Mouse (Mus musculus) adrenal gland, adult (tissue): ENCODE data around the gene Gbe1.

Experiments
- DNase-seq, 2 experiments: peaks; one replicate each; pipeline ENCODE4 v3.0.0; 2022 to 2023; ENCODE audit warnings: low spot score in 1 of 2; ENCODE audit not compliant: inconsistent age in 2 of 2

Gbe1 gene

GRCm38 (mm10) chr16:70313886-70314577 lies at the start of gene Gbe1:
TSS of gene Gbe1 (plus strand) at chr16:70313949.
- peak; percentile 96 to 98 for DNase-seq

- DNase-seq = peak in 1 of 2 experiments; percentile 15
Observed at GRCm38 (mm10) chr16:70310691-70311090, 3.1 kb upstream of the Gbe1 start.

GRCm38 (mm10) chr16:70313496-70313885 lies 258 bp upstream of the Gbe1 start:
- no peak for DNase-seq

DNA sequence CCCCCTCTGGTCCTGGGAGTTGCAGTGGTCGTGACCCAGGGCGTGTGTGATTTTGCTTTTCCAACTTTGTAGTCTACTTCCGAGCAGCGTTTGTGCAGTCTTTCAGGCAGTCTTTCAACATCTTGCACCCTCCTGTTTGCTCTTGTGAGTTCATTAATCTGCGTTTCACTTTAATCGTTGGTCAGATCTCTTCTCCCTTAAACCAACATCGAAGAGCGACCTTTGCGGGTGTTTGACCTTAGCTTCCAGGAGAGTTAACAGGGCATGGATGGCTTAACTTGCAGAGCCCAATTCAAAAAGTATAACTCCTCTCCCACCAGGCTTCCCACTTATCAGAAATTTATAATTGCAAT lies 805 bp downstream of the Gbe1 start:
- no peak for DNase-seq

DNA sequence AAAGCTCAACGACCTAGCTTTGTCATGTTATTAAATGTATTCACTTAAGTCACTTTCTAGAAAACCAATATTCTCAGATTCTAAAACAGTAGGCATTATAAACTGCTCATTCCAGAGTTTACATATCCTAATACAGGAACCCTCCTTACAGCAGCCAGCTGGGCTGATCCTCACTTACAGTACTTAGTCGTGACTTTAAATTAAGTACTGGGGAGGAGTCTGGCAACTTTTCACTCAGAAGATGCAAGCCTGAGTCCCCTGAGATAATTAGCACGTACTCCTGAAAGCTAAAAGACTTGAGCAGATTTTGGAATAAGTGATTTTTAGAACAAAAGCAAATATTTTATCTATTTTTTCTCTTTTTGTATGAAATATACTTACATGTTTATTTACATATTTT lies 1.5 kb downstream of the Gbe1 start:
- DNase-seq = no peak

- no peak for DNase-seq
Observed at GRCm38 (mm10) chr16:70315862-70316390, 2.2 kb downstream of the Gbe1 start.

- no peak for DNase-seq
Observed at GRCm38 (mm10) chr16:70319388-70319787, 5.6 kb downstream of the Gbe1 start.

GRCm38 (mm10) chr16:70320612-70321280 lies 7.0 kb downstream of the Gbe1 start:
- DNase-seq = peak in 1 of 2 experiments; percentile 42

GRCm38 (mm10) chr16:70326339-70326948 lies 12.7 kb downstream of the Gbe1 start:
- DNase-seq = no peak

- no peak for DNase-seq
Observed at GRCm38 (mm10) chr16:70328566-70328965, 14.8 kb downstream of the Gbe1 start.

DNA sequence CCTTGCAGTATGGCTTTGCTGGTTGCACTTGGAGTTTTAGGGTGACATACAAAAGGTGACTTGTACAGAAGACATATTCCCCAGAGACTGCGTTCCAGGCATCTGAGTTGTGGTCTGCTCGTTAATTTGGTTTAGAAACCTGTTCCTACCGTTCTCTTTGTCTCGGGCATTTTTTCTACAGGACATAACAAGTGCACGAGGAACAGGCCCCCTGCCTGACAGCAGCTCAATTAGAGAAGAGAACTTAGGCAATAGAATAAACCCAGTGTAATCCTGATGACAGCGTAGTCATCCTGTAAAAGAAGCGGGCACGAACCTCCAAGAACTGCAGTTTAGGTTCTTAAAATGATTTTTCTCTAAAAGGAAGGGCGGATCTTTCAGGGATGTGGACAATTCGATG lies 15.3 kb downstream of the Gbe1 start:
- no peak for DNase-seq

DNA sequence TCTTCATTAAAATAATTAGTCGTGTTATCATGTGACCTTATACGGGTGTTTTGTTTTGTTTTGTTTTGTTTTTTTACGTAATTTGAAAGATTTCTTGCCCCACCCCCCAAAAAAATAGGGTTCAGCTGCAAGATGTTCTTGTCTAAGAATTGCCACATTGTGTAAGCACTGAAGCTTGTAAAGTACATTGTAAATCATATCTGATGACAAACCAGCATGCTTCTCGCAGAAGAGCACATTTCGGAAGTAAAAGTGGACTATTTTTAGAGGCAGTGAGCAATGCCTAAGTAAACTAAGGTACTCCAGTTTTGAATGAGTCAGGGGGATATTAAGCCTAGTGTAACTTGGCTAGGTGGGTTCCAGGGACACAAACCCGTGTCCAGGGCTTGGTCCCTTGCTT lies 15.7 kb downstream of the Gbe1 start:
- DNase-seq = peak; percentile 15 to 77

GRCm38 (mm10) chr16:70330007-70330406 lies 16.3 kb downstream of the Gbe1 start:
- no peak for DNase-seq

DNA sequence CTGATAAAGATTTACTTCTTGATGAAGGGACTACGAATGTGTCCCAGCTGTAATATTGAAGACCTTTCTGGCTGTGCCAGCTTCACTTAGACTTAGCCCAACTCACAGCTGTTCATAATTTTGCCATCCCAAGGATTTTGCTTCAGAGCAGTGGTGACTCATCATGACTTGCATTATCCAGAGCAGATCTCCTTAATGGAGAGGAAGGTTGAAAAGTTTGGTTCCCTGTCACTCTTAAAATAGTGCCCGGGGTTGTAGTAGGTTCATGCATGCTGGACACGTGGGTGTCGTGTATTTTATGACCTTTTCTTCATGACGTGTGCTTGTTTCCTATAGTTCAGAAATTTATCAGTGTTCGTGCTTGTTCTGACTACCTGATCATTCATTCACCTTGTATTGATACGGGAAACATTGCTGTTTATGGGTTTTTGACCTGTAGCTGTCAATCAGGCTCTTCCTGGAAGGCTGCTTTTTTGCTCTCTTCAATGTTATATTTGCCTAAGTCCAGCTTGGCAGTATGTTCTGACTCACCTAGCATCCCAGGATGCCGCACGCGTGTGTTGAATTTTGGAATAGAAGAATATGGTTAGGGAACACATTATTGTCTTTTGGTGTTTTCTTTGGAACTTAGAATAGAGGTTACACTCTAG lies 17.0 kb downstream of the Gbe1 start:
- DNase-seq = peak; percentile 17 to 62

- no peak for DNase-seq
Observed at GRCm38 (mm10) chr16:70334812-70335211, 21.1 kb downstream of the Gbe1 start.

DNA sequence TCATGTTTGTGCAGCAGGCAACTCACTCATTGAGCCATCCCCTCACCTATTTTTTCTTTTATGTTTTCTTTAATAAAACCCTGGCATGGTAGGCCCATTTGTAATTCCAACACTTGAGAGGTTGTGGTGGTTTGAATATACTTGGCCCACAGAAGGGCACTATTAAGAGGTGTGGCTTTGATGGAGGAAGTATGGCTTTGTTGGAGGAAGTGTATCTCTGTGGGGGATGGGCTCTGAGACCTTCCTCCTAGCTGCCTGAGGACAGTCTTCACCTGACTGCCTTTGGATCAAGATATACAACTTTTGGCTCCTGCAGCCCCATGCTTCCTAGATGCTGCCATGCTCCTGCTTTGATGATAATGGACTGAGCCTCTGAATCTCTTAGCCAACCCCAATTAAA lies 21.7 kb downstream of the Gbe1 start:
- DNase-seq = no peak

- no peak for DNase-seq
Observed at GRCm38 (mm10) chr16:70337661-70338060, 23.9 kb downstream of the Gbe1 start.

GRCm38 (mm10) chr16:70344496-70344895 lies 30.7 kb downstream of the Gbe1 start:
- no peak for DNase-seq

DNA sequence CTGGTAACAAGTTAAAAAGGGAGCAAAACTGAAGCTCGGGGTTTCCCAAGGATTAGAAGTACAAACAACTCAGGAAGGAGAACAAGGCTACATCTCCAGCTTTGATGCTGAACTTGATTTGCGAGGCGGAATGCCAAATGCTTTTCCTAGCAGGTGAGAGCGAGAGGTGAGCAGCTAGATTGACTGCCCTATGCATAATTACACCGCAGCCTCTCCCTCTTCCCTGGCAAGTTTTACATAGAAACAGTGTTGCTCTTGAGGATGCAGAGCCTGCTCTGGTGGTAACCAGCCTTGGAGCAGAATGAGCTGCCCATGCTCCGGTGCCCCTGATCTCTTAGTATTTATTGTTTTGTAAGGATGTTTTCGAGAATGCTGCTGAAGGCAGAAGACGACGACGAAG lies 31.9 kb downstream of the Gbe1 start:
- no peak for DNase-seq

- DNase-seq = no peak
Observed at GRCm38 (mm10) chr16:70350011-70350410, 36.3 kb downstream of the Gbe1 start.

DNA sequence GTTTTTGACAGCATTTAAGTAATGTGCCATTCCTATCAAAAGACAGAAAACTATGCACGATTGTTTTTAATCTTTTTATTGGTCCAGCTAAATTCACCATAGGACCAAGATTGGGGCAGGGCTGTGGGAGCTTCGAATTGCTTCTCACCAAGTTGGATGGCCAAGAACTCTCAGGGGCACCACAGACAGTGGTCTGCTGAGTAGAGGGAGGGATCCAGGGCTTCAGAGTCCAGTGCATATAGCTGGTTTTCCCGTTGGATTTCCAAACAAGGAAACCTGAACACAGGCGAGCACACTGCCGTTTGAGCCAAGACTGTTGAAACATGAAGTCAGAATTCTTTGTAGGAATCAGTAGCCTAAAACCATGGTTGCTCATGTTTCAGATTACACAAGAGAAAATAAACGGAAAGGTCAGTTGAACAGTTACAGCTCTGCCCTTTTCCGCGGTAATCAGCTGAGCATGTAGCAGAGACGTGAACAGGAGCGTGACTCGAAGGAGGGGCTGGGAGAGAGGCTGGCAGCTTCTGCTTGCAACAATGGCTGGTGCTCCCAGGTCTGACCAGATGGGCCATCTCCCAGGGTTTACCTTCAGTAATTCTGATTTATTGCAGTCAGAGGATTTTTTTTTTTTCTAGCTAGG lies 38.0 kb downstream of the Gbe1 start:
- DNase-seq = peak; percentile 59 to 85
